Mouse (Mus musculus) heart, adult 2 months (tissue): Measurements from ENCODE around the gene Slc22a18. TPM values are rescaled to one million over a fixed set of nuclear protein-coding genes. Genes with fewer than 3 reads are reported as not detected.

Experiments used
- DNase-seq, 2 experiments: peaks; one replicate each; pipeline ENCODE4 v3.0.0; 2021
- H3K27ac ChIP-seq: fragments of 200-600 bp; 2 replicates; pipeline ENCODE4 v1.8.1; 2022
- H3K27me3 ChIP-seq: fragments of 200-500 bp; 2 replicates; pipeline ENCODE4 v1.6.1; 2012; ENCODE audit warnings: mild to moderate bottlenecking, low read length, inconsistent platforms, mixed read lengths; ENCODE audit not compliant: control insufficient read depth, insufficient read depth
- H3K36me3 ChIP-seq: fragments of 200-500 bp; 2 replicates; pipeline ENCODE4 v1.6.1; 2012; ENCODE audit warnings: low read length, inconsistent platforms; ENCODE audit not compliant: control insufficient read depth, insufficient read depth
- H3K4me1 ChIP-seq: fragments of 200-500 bp; 2 replicates; pipeline ENCODE4 v1.6.1; 2011; ENCODE audit warnings: low read length; ENCODE audit not compliant: control insufficient read depth, insufficient read depth
- H3K4me3 ChIP-seq: fragments of 200-600 bp; 2 replicates; pipeline ENCODE4 v1.8.1; 2022
- H3K79me2 ChIP-seq: fragments of 200-500 bp; replicated peaks from 2 replicates; pipeline ENCODE4 v1.6.1; 2012; ENCODE audit warnings: mild to moderate bottlenecking, inconsistent platforms, low read length, moderate library complexity, mixed read lengths; ENCODE audit not compliant: control insufficient read depth, insufficient read depth
- H3K9ac ChIP-seq: fragments of 200-500 bp; 2 replicates; pipeline ENCODE4 v1.6.1; 2012; ENCODE audit warnings: low read depth, mild to moderate bottlenecking, control low read depth, inconsistent platforms, low read length, mixed read lengths
- CTCF ChIP-seq: fragments of 200-600 bp; IDR thresholded peaks from 2 replicates; pipeline ENCODE4 v1.8.1; 2022; ENCODE audit warnings: antibody characterized with exemption, mild to moderate bottlenecking, moderate library complexity
- EP300 ChIP-seq: fragments of 200-500 bp; IDR thresholded peaks from 2 replicates; pipeline ENCODE4 v1.6.1; 2011; ENCODE audit warnings: low read depth, low read length, control low read depth; ENCODE audit not compliant: insufficient read depth
- POLR2A ChIP-seq: fragments of 200-500 bp; IDR thresholded peaks from 2 replicates; pipeline ENCODE4 v1.6.1; 2011; ENCODE audit warnings: mild to moderate bottlenecking, low read depth, low read length, control low read depth; ENCODE audit not compliant: insufficient read depth
- WGBS: fragments of 180-500 bp; shearing (Covaris S2); methylation state at CpG from one replicate; pipeline ENCODE4 v1.1.7; 2018; 5-methylcytosine and 5-hydroxymethylcytosine counted together
- intact Hi-C: fragments of 180-260 bp; cut with DNase I; formaldehyde crosslinking; loops from one replicate; pipeline ENCODE4 v1.15.1; 2025
- polyA plus RNA-seq: library from polyadenylated mRNA; depleted of rRNA; stranded (reverse); fragments of >200 nt; gene quantifications from 2 replicates; pipeline ENCODE4 v1.2.3, GENCODE M21; 2012
- total RNA-seq, 2 experiments: library from RNA; stranded (reverse); gene quantifications; 2 replicates each; pipeline ENCODE4 v1.2.3; 2021

Slc22a18 gene
- total and polyA plus RNA-seq, 3 experiments = 0.36 to 2.5 (median 0.42) TPM

GRCm38 (mm10) chr7:143460874-143461273 lies 12.7 kb upstream of the Slc22a18 start, which contains the start of gene Cdkn1c:
Gene Cdkn1c (minus strand): TSS chr7:143461050.
- intact Hi-C loops = loop anchor here (2.0 to 10.0 kb wide), 3 partner anchors 52 to 566 kb away; no protein-coding TSS in a partner anchor
- H3K27me3 ChIP-seq = 0 out of 2 replicates have a peak, but pooled peaks cover 2% of the 10 kb centered on the region

GRCm38 (mm10) chr7:143461294-143461870 lies 12.2 kb upstream of the Slc22a18 start:
- intact Hi-C loops = loop anchor here (2.0 to 10.0 kb wide), 3 partner anchors 53 to 567 kb away; no protein-coding TSS in a partner anchor
- Histone ChIP-seq H3K27ac (peak overlapping the region; percentile 2; the same call in 1 of the 2 replicates), H3K27me3 (0 out of 2 replicates have a peak, but pooled peaks cover 2% of the 10 kb centered on the region), H3K9ac (peak overlapping the region; percentile 59), H3K4me3 (peak overlapping the region; percentile 28; the same call in 1 of the 2 replicates), H3K4me1 (no peaks in the 10 kb centered on the region; the same call in 1 of the 2 replicates), H3K36me3 (no peaks in the 10 kb centered on the region), H3K79me2 (no peaks in the 10 kb centered on the region)
- TF ChIP-seq EP300 (no peak), CTCF (no peak), POLR2A (no peak)
- WGBS = 36% methylated on average over 15 of the region's 32 CpGs
- no peak for DNase-seq

More at GRCm38 (mm10) chr7:143460874-143461273, 12.7 kb upstream of the Slc22a18 start, which contains the start of gene Cdkn1c:
- peak within 1 kb of the TSS; percentile 75 for H3K4me3 ChIP-seq
- no peaks in the 10 kb centered on the region for H3K36me3 ChIP-seq
- peak within 1 kb of the TSS; percentile 84 for H3K9ac ChIP-seq
- H3K27ac ChIP-seq = peak within 1 kb of the TSS; percentile 73
- H3K4me1 ChIP-seq = no peaks in the 10 kb centered on the region; the same call in 1 of the 2 replicates
- 29% methylated on average over 48 of the region's 48 CpGs for WGBS
- H3K79me2 ChIP-seq = no peaks in the 10 kb centered on the region
- peak; percentile 92 to 94 for DNase-seq
- TF ChIP-seq POLR2A (peak; percentile 96), EP300 (no peak)

GRCm38 (mm10) chr7:143461920-143462319 lies 11.6 kb upstream of the Slc22a18 start:
- no peak for DNase-seq
- WGBS = 61% methylated on average over 11 of the region's 11 CpGs

GRCm38 (mm10) chr7:143462516-143462915 lies 11.0 kb upstream of the Slc22a18 start:
- Histone ChIP-seq H3K4me1 (no peaks in the 10 kb centered on the region; the same call in 1 of the 2 replicates), H3K36me3 (no peaks in the 10 kb centered on the region), H3K4me3 (no peak overlapping the region), H3K9ac (no peak overlapping the region), H3K27ac (no peak overlapping the region), H3K79me2 (no peaks in the 10 kb centered on the region), H3K27me3 (0 out of 2 replicates have a peak, but pooled peaks cover 2% of the 10 kb centered on the region)
- 83% methylated on average over 5 of the region's 5 CpGs for WGBS
- TF ChIP-seq EP300 (no peak), CTCF (no peak), POLR2A (no peak)
- DNase-seq = no peak
- intact Hi-C loops = loop anchor here (5.0 to 10.0 kb wide), 2 partner anchors 165 to 568 kb away; no protein-coding TSS in a partner anchor

More at GRCm38 (mm10) chr7:143461920-143462319, 11.6 kb upstream of the Slc22a18 start:
- Histone ChIP-seq H3K36me3 (no peaks in the 10 kb centered on the region), H3K27ac (no peak overlapping the region), H3K27me3 (0 out of 2 replicates have a peak, but pooled peaks cover 2% of the 10 kb centered on the region), H3K9ac (no peak overlapping the region), H3K4me3 (no peak overlapping the region), H3K4me1 (no peaks in the 10 kb centered on the region; the same call in 1 of the 2 replicates), H3K79me2 (no peaks in the 10 kb centered on the region)
- intact Hi-C loops = loop anchor here (2.0 to 10.0 kb wide), 3 partner anchors 53 to 567 kb away; no protein-coding TSS in a partner anchor
- TF ChIP-seq POLR2A = no peak
- TF ChIP-seq EP300 = no peak
- no peak for TF ChIP-seq CTCF

DNA sequence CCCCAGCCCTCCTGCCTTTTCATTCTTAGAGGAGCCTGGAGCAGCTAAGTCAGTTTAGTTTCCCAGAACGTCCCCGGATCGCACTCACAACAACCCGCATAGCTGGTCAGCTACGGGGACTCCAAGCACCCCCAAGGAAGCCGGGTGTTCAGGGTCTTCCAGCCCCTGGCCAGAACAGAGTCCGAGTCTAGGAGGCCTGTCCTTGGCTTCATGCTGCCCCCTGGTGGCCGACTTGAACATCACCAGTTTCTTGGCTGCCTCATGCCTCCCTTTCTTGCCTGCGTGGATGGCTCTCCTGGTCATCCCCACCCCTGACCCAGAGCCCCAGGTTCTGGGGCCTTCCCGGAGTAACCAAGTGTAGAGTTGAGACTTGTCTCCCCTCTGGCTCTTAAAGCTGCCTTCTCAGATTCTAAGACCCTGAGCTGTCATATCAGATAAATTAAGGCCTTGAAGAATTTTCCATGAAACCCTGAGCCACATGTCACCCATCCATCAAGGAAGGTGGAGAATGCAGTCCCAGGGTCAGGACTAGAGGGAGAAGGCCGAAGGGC lies 9.6 kb upstream of the Slc22a18 start:
- no peak overlapping the region for H3K4me3 ChIP-seq
- intact Hi-C loops = loop anchor here (5.0 to 10.0 kb wide), 2 partner anchors 167 to 569 kb away; no protein-coding TSS in a partner anchor
- WGBS = 24% methylated on average over 11 of the region's 11 CpGs
- no peaks in the 10 kb centered on the region for H3K79me2 ChIP-seq
- H3K27ac ChIP-seq = no peak overlapping the region
- H3K9ac ChIP-seq = no peak overlapping the region
- peak; percentile 80 to 90 for DNase-seq
- 0 out of 2 replicates have a peak, but pooled peaks cover 2% of the 10 kb centered on the region for H3K27me3 ChIP-seq
- H3K36me3 ChIP-seq = no peaks in the 10 kb centered on the region
- no peak for TF ChIP-seq POLR2A
- TF ChIP-seq CTCF = peak; percentile 99
- TF ChIP-seq EP300 = 0 out of 2 replicates have a peak, but pooled peaks have one; percentile 67
- H3K4me1 ChIP-seq = no peaks in the 10 kb centered on the region; the same call in 1 of the 2 replicates
